Mouse (Mus musculus) C2C12 (cell line): ENCODE data around the gene Sec23b.

Experiments used
- CEBPB ChIP-seq: IDR thresholded peaks from one replicate; pipeline ENCODE4 v1.6.1; 2011; ENCODE audit warnings: low read depth, mild to moderate bottlenecking, control low read depth, moderate library complexity
- CTCF ChIP-seq: IDR thresholded peaks from one replicate; pipeline ENCODE4 v1.5.1; 2011; ENCODE audit not compliant: control insufficient read depth, insufficient read depth, insufficient read length
- MAX ChIP-seq: IDR thresholded peaks from one replicate; pipeline ENCODE4 v1.6.1; 2011; ENCODE audit warnings: mild to moderate bottlenecking, control low read depth

DNA sequence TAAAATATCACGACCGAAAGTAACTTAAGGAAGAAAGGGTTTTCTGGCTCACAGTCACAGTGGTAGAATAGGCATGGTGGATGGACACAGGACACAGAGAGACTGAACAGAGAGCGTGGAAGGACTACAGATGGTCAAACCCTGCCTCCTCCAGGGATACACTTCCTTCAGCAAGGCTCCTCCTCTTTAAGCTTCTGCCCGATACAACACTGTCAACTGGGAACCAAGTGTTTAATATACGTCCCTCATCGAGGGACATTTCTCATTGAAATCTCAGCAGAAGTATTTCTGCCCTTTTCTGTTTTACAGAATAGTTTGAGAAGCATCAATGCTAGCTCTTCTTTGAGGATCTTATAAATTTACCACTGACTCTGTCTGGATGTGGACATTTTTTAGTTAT lies 57.9 kb downstream of the Sec23b start:
- TF ChIP-seq MAX (no peak), CTCF (no peak), CEBPB (no peak)
